Mouse (Mus musculus): ENCODE measurements at regions not wholly inside any gene's neighbourhood (a gene's known extent, or its start where the extent isn't known, plus 50 kb on each side); places are given as distances from the start of the nearest gene placed in this dataset.

DNA sequence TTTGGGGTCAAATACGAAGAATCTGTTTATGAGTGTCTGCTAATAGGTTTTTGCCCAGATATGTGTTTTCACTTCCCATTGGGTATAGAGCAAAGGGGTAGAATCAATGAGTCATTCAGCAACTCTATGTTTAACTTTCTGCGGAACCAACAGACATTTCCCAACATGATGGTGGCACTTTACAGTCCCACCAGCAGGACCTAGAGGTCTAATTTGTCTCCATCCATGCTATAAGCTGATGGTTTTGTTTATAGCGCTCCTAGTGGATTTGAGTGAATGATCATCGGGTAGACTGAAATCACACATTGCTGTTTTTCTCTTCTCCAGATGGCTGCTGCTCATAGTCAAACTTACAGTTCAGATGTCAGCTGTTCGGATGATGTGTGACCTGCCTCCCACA, 99.7 kb upstream of the Arid5b start:
- TF ChIP-seq CTCF (IDR thresholded peaks at IDR 0.05; ENCODE audit: low read depth, low read length) (no peak), POLR2A (IDR thresholded peaks at IDR 0.05; ENCODE audit: borderline replicate concordance, low read depth, low read length) (no peak)
- Histone ChIP-seq H3K27ac (ENCODE audit: insufficient read depth, low read depth, low read length) (peak overlapping the region; percentile 54), H3K4me3 (ENCODE audit: insufficient read depth, low read length) (no peak overlapping the region), H3K4me1 (ENCODE audit: control insufficient read depth, insufficient read depth, low read length) (peaks cover 12% of the 10 kb centered on the region)

- peak overlapping the region; percentile 56 for H3K27ac ChIP-seq (ENCODE audit: insufficient read depth, low read depth, low read length)
- TF ChIP-seq POLR2A (IDR thresholded peaks at IDR 0.05; ENCODE audit: borderline replicate concordance, low read depth, low read length) (no peak), CTCF (IDR thresholded peaks at IDR 0.05; ENCODE audit: low read depth, low read length) (no peak)
These were observed 98.9 kb upstream of the Arid5b start for GRCm38 (mm10) chr10:68377479-68377878.

DNA sequence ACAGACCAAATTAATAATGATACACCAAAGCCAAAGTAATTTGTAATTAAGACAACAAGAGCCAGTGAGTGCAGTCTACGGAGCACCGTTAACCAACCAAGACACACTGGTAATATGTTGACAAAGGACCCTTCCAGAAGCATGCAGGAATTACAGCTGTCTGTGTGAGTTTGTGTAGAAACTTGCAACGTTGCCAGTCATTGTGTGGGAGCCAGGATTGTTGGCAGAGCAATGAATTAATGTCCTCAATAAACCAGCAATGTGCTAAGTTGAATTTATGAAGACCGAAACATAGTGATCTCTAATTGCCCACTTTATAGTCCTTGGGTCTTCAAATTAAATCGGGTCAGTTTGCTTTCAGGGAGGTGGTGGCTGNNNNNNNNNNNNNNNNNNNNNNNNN, 95.3 kb upstream of the Arid5b start:
- Histone ChIP-seq H3K4me3 (ENCODE audit: insufficient read depth, low read length) (no peak overlapping the region), H3K4me1 (ENCODE audit: control insufficient read depth, insufficient read depth, low read length) (peaks cover 15% of the 10 kb centered on the region), H3K27ac (ENCODE audit: insufficient read depth, low read depth, low read length) (no peak overlapping the region)
- no peak for TF ChIP-seq POLR2A (IDR thresholded peaks at IDR 0.05; ENCODE audit: borderline replicate concordance, low read depth, low read length)
- TF ChIP-seq CTCF (IDR thresholded peaks at IDR 0.05; ENCODE audit: low read depth, low read length): no peak

More at GRCm38 (mm10) chr10:68377479-68377878, 98.9 kb upstream of the Arid5b start:
- Histone ChIP-seq H3K4me1 (ENCODE audit: control insufficient read depth, insufficient read depth, low read length) (peaks cover 12% of the 10 kb centered on the region), H3K4me3 (ENCODE audit: insufficient read depth, low read length) (no peak overlapping the region)

GRCm38 (mm10) chr10:68371785-68372184, 93.2 kb upstream of the Arid5b start:
- H3K4me3 ChIP-seq (ENCODE audit: insufficient read depth, low read length): no peak overlapping the region
- H3K4me1 ChIP-seq (ENCODE audit: control insufficient read depth, insufficient read depth, low read length): 0 out of 2 replicates have a peak, but pooled peaks cover 3% of the 10 kb centered on the region
- no peak for TF ChIP-seq CTCF (IDR thresholded peaks at IDR 0.05; ENCODE audit: low read depth, low read length)
- TF ChIP-seq POLR2A (IDR thresholded peaks at IDR 0.05; ENCODE audit: borderline replicate concordance, low read depth, low read length): no peak
- H3K27ac ChIP-seq (ENCODE audit: insufficient read depth, low read depth, low read length): no peak overlapping the region

- TF ChIP-seq CTCF (IDR thresholded peaks at IDR 0.05; ENCODE audit: low read depth, low read length) (no peak), POLR2A (IDR thresholded peaks at IDR 0.05; ENCODE audit: borderline replicate concordance, low read depth, low read length) (no peak)
- peaks cover 7% of the 10 kb centered on the region; the same call in 1 of the 2 replicates for H3K4me1 ChIP-seq (ENCODE audit: control insufficient read depth, insufficient read depth, low read length)
- H3K4me3 ChIP-seq (ENCODE audit: insufficient read depth, low read length): no peak overlapping the region
- no peak overlapping the region for H3K27ac ChIP-seq (ENCODE audit: insufficient read depth, low read depth, low read length)
These were observed 92.4 kb upstream of the Arid5b start for GRCm38 (mm10) chr10:68370986-68371385.

- Histone ChIP-seq H3K4me3 (ENCODE audit: insufficient read depth, low read length) (no peak overlapping the region), H3K27ac (ENCODE audit: insufficient read depth, low read depth, low read length) (0 out of 2 replicates have a peak overlapping the region, but pooled peaks have one; percentile 25), H3K4me1 (ENCODE audit: control insufficient read depth, insufficient read depth, low read length) (peaks cover 6% of the 10 kb centered on the region; the same call in 1 of the 2 replicates)
- TF ChIP-seq CTCF (IDR thresholded peaks at IDR 0.05; ENCODE audit: low read depth, low read length) (no peak), POLR2A (IDR thresholded peaks at IDR 0.05; ENCODE audit: borderline replicate concordance, low read depth, low read length) (no peak)
These were observed 88.3 kb upstream of the Arid5b start for GRCm38 (mm10) chr10:68366796-68367195.

DNA sequence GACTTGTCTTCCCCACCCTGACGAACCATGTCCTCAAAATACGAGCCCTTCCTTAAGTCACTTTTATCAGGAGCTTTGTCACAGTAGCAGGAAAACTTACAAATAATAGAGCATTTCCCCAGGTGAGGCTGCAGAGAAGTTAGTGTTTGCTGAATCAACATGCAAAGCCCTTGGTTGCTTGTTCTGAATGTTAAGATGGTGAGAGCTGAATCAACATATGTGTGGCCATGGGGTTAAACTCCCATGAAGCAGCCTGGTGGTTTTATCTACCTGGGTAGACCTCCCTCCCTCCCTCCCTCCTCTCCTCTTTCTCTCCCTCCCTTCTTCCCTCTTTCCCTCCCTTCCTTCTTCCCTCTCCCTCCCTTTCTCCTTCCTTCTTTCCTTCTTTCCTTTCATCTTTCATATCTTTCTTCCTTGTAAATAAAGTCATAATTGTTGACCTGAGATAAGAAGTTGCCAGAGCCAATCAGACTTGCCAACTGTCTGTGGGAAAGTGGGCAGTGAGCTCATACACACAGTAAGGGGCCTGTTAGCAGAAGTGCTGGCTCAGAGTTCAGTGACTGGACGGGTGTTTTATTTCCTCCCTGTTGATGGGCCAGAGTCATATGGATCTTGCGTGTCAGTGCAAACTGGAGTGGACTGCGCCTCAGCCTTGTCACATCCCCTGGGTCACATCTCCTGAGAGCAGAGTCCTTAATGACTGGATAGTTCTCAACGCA, 82.4 kb upstream of the Arid5b start:
- Histone ChIP-seq H3K27ac (ENCODE audit: insufficient read depth, low read depth, low read length) (no peak overlapping the region), H3K4me1 (ENCODE audit: control insufficient read depth, insufficient read depth, low read length) (no peaks in the 10 kb centered on the region)
- TF ChIP-seq CTCF (IDR thresholded peaks at IDR 0.05; ENCODE audit: low read depth, low read length) (no peak), POLR2A (IDR thresholded peaks at IDR 0.05; ENCODE audit: borderline replicate concordance, low read depth, low read length) (no peak)

GRCm38 (mm10) chr10:68359135-68359534, 80.6 kb upstream of the Arid5b start:
- no peak overlapping the region for H3K27ac ChIP-seq (ENCODE audit: insufficient read depth, low read depth, low read length)
- no peaks in the 10 kb centered on the region for H3K4me1 ChIP-seq (ENCODE audit: control insufficient read depth, insufficient read depth, low read length)
- TF ChIP-seq POLR2A (IDR thresholded peaks at IDR 0.05; ENCODE audit: borderline replicate concordance, low read depth, low read length) (no peak), CTCF (IDR thresholded peaks at IDR 0.05; ENCODE audit: low read depth, low read length) (no peak)
- H3K4me3 ChIP-seq (ENCODE audit: insufficient read depth, low read length): no peak overlapping the region

More for the DNA sequence above, 82.4 kb upstream of the Arid5b start:
- no peak overlapping the region for H3K4me3 ChIP-seq (ENCODE audit: insufficient read depth, low read length)

GRCm38 (mm10) chr10:68356973-68357372, 78.4 kb upstream of the Arid5b start:
- Histone ChIP-seq H3K4me3 (ENCODE audit: insufficient read depth, low read length) (no peak overlapping the region), H3K27ac (ENCODE audit: insufficient read depth, low read depth, low read length) (no peak overlapping the region), H3K4me1 (ENCODE audit: control insufficient read depth, insufficient read depth, low read length) (no peaks in the 10 kb centered on the region)
- TF ChIP-seq POLR2A (IDR thresholded peaks at IDR 0.05; ENCODE audit: borderline replicate concordance, low read depth, low read length): no peak
- TF ChIP-seq CTCF (IDR thresholded peaks at IDR 0.05; ENCODE audit: low read depth, low read length): no peak

DNA sequence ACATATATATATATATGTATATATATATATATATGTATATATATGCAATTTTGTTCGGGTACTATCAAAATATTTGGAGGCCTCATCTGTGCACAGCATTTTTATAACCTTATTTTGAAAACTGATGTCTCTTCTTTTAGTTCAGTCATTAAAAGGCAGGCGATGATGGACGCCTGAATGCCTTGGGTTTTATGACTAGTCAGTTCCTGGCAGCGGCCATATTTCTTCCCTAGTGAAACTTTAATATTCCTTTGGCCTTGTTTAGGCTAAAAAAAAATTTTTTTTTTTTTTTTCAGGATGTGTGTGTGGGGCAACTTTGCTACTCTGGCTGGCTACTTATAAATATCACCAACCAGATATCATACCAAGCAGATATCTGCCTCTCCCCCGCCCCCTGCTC, 78.0 kb upstream of the Arid5b start:
- no peak overlapping the region for H3K27ac ChIP-seq (ENCODE audit: insufficient read depth, low read depth, low read length)
- TF ChIP-seq POLR2A (IDR thresholded peaks at IDR 0.05; ENCODE audit: borderline replicate concordance, low read depth, low read length): no peak
- TF ChIP-seq CTCF (IDR thresholded peaks at IDR 0.05; ENCODE audit: low read depth, low read length): no peak
- H3K4me3 ChIP-seq (ENCODE audit: insufficient read depth, low read length): no peak overlapping the region

More for the DNA sequence above, 78.0 kb upstream of the Arid5b start:
- no peaks in the 10 kb centered on the region for H3K4me1 ChIP-seq (ENCODE audit: control insufficient read depth, insufficient read depth, low read length)
